Mouse (Mus musculus): ENCODE measurements around the gene Tdgf1.

- TF ChIP-seq CTCF (IDR thresholded peaks at IDR 0.05; ENCODE audit: low read depth): no peak
- TF ChIP-seq EP300 (IDR thresholded peaks at IDR 0.05; ENCODE audit: low read depth): no peak
Observed at GRCm38 (mm10) chr9:110990204-110990603, 44.2 kb upstream of the Tdgf1 start, which contains the start of gene Rtp3.

Data from liver, postnatal 0 days (tissue).